Mouse (Mus musculus): ENCODE measurements around the gene Aspscr1.

DNA sequence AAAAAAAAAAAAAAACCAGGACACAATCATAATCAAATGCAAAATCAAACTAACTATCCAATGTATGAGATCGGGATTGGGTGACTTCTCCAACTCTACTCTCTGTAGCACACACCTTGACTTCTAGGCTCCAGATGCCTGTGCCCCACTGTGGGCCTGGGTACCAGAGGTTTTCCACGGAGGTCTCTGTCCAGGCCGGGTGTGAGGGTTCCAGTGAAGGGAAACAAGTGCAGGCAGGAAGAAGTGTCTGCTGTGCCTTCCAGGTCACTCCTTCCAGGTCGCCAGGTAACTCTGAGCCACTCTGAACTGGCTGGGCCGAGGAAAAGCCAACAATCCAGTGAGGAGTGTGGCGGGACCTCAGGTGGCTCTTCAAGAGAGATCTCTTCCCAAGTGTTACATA is 63.7 kb downstream of the Aspscr1 start:
- TF ChIP-seq CTCF (IDR thresholded peaks at IDR 0.05; ENCODE audit: borderline replicate concordance, extremely low read depth, insufficient read depth, insufficient read length) (no peak), POLR2A (IDR thresholded peaks at IDR 0.05; ENCODE audit: borderline replicate concordance, extremely low read depth, insufficient read depth, insufficient read length, poor library complexity, severe bottlenecking) (no peak)

All from brain, embryonic 14.5 days (tissue).